Mouse (Mus musculus): ENCODE results near the gene Unk.

The Unk gene

GRCm38 (mm10) chr11:115999027-115999426, 31.1 kb upstream of the Unk start:
- H3K27me3 ChIP-seq (ENCODE audit: insufficient read depth, low read length), result peaks cover 19% of the 10 kb centered on the region
- peaks cover 47% of the 10 kb centered on the region for H3K4me1 ChIP-seq (replicated peaks; ENCODE audit: low read depth, low read length)
- no peak overlapping the region for H3K4me3 ChIP-seq (replicated peaks; ENCODE audit: low read length)
- no peaks in the 10 kb centered on the region; the same call in 1 of the 2 replicates for H3K36me3 ChIP-seq (ENCODE audit: insufficient read depth, low read length)
- H3K9me3 ChIP-seq (ENCODE audit: low read length), result no peaks in the 10 kb centered on the region
- no peak for TF ChIP-seq POU5F1 (IDR thresholded peaks at IDR 0.05; ENCODE audit: borderline replicate concordance, low read length)
- no peak for TF ChIP-seq CTCF (conservative IDR thresholded peaks at IDR 0.05; ENCODE audit: low read length)
- TF ChIP-seq NANOG (IDR thresholded peaks at IDR 0.05; ENCODE audit: borderline replicate concordance, low read length), result no peak

- Histone ChIP-seq H3K27me3 (ENCODE audit: insufficient read depth, low read length) (peaks cover 21% of the 10 kb centered on the region), H3K36me3 (ENCODE audit: insufficient read depth, low read length) (no peaks in the 10 kb centered on the region; the same call in 1 of the 2 replicates), H3K4me1 (replicated peaks; ENCODE audit: low read depth, low read length) (peaks cover 53% of the 10 kb centered on the region), H3K9me3 (ENCODE audit: low read length) (no peaks in the 10 kb centered on the region), H3K4me3 (replicated peaks; ENCODE audit: low read length) (peak overlapping the region; percentile 46)
- TF ChIP-seq NANOG (IDR thresholded peaks at IDR 0.05; ENCODE audit: borderline replicate concordance, low read length), result no peak
- peak; percentile 57 for TF ChIP-seq CTCF (conservative IDR thresholded peaks at IDR 0.05; ENCODE audit: low read length)
These were observed 30.5 kb upstream of the Unk start for GRCm38 (mm10) chr11:115999538-116000143.

- Histone ChIP-seq H3K4me3 (replicated peaks; ENCODE audit: low read length) (peak overlapping the region; percentile 46; the same call in 1 of the 2 replicates), H3K4me1 (replicated peaks; ENCODE audit: low read depth, low read length) (peaks cover 57% of the 10 kb centered on the region), H3K9me3 (ENCODE audit: low read length) (no peaks in the 10 kb centered on the region), H3K27me3 (ENCODE audit: insufficient read depth, low read length) (peaks cover 21% of the 10 kb centered on the region), H3K36me3 (ENCODE audit: insufficient read depth, low read length) (peaks cover 2% of the 10 kb centered on the region)
- TF ChIP-seq POU5F1 (IDR thresholded peaks at IDR 0.05; ENCODE audit: borderline replicate concordance, low read length) (no peak), NANOG (IDR thresholded peaks at IDR 0.05; ENCODE audit: borderline replicate concordance, low read length) (no peak), CTCF (conservative IDR thresholded peaks at IDR 0.05; ENCODE audit: low read length) (no peak)
These were observed 29.5 kb upstream of the Unk start for GRCm38 (mm10) chr11:116000607-116001006.

- no peaks in the 10 kb centered on the region for H3K9me3 ChIP-seq (ENCODE audit: low read length)
- no peak overlapping the region for H3K4me3 ChIP-seq (replicated peaks; ENCODE audit: low read length)
- TF ChIP-seq CTCF (conservative IDR thresholded peaks at IDR 0.05; ENCODE audit: low read length), result no peak
- TF ChIP-seq POU5F1 (IDR thresholded peaks at IDR 0.05; ENCODE audit: borderline replicate concordance, low read length), result no peak
- TF ChIP-seq NANOG (IDR thresholded peaks at IDR 0.05; ENCODE audit: borderline replicate concordance, low read length), result no peak
- H3K27me3 ChIP-seq (ENCODE audit: insufficient read depth, low read length), result peaks cover 21% of the 10 kb centered on the region
- peaks cover 13% of the 10 kb centered on the region for H3K36me3 ChIP-seq (ENCODE audit: insufficient read depth, low read length)
- peaks cover 68% of the 10 kb centered on the region for H3K4me1 ChIP-seq (replicated peaks; ENCODE audit: low read depth, low read length)
These were observed 28.4 kb upstream of the Unk start for GRCm38 (mm10) chr11:116001725-116002124.

- peaks cover 74% of the 10 kb centered on the region for H3K4me1 ChIP-seq (replicated peaks; ENCODE audit: low read depth, low read length)
- TF ChIP-seq CTCF (conservative IDR thresholded peaks at IDR 0.05; ENCODE audit: low read length), result peak; percentile 10; the same call in 1 of the 2 replicates
- TF ChIP-seq NANOG (IDR thresholded peaks at IDR 0.05; ENCODE audit: borderline replicate concordance, low read length), result no peak
- no peaks in the 10 kb centered on the region for H3K9me3 ChIP-seq (ENCODE audit: low read length)
- H3K27me3 ChIP-seq (ENCODE audit: insufficient read depth, low read length), result peaks cover 21% of the 10 kb centered on the region
- peaks cover 24% of the 10 kb centered on the region for H3K36me3 ChIP-seq (ENCODE audit: insufficient read depth, low read length)
- H3K4me3 ChIP-seq (replicated peaks; ENCODE audit: low read length), result no peak overlapping the region
These were observed 27.2 kb upstream of the Unk start for GRCm38 (mm10) chr11:116002894-116003293.

- Histone ChIP-seq H3K4me1 (replicated peaks; ENCODE audit: low read depth, low read length) (peaks cover 81% of the 10 kb centered on the region), H3K4me3 (replicated peaks; ENCODE audit: low read length) (peak overlapping the region; percentile 66), H3K9me3 (ENCODE audit: low read length) (no peaks in the 10 kb centered on the region), H3K27me3 (ENCODE audit: insufficient read depth, low read length) (peaks cover 21% of the 10 kb centered on the region), H3K36me3 (ENCODE audit: insufficient read depth, low read length) (peaks cover 38% of the 10 kb centered on the region)
- TF ChIP-seq NANOG (IDR thresholded peaks at IDR 0.05; ENCODE audit: borderline replicate concordance, low read length) (no peak), POU5F1 (IDR thresholded peaks at IDR 0.05; ENCODE audit: borderline replicate concordance, low read length) (no peak), CTCF (conservative IDR thresholded peaks at IDR 0.05; ENCODE audit: low read length) (no peak)
These were observed 25.8 kb upstream of the Unk start for GRCm38 (mm10) chr11:116004186-116004823.

- no peak for TF ChIP-seq NANOG (IDR thresholded peaks at IDR 0.05; ENCODE audit: borderline replicate concordance, low read length)
- TF ChIP-seq CTCF (conservative IDR thresholded peaks at IDR 0.05; ENCODE audit: low read length), result no peak
- H3K9me3 ChIP-seq (ENCODE audit: low read length), result no peaks in the 10 kb centered on the region
- peaks cover 46% of the 10 kb centered on the region for H3K36me3 ChIP-seq (ENCODE audit: insufficient read depth, low read length)
- H3K4me1 ChIP-seq (replicated peaks; ENCODE audit: low read depth, low read length), result peaks cover 82% of the 10 kb centered on the region
- peak overlapping the region; percentile 66 for H3K4me3 ChIP-seq (replicated peaks; ENCODE audit: low read length)
- peaks cover 16% of the 10 kb centered on the region for H3K27me3 ChIP-seq (ENCODE audit: insufficient read depth, low read length)
These were observed 25.1 kb upstream of the Unk start for GRCm38 (mm10) chr11:116004840-116005700.

GRCm38 (mm10) chr11:116005701-116006419, 24.3 kb upstream of the Unk start:
- TF ChIP-seq CTCF (conservative IDR thresholded peaks at IDR 0.05; ENCODE audit: low read length) (no peak), POU5F1 (IDR thresholded peaks at IDR 0.05; ENCODE audit: borderline replicate concordance, low read length) (no peak), NANOG (IDR thresholded peaks at IDR 0.05; ENCODE audit: borderline replicate concordance, low read length) (no peak)
- Histone ChIP-seq H3K27me3 (ENCODE audit: insufficient read depth, low read length) (peaks cover 12% of the 10 kb centered on the region), H3K9me3 (ENCODE audit: low read length) (no peaks in the 10 kb centered on the region), H3K4me3 (replicated peaks; ENCODE audit: low read length) (peak overlapping the region; percentile 66), H3K36me3 (ENCODE audit: insufficient read depth, low read length) (peaks cover 54% of the 10 kb centered on the region), H3K4me1 (replicated peaks; ENCODE audit: low read depth, low read length) (peaks cover 83% of the 10 kb centered on the region)

All from E14TG2a.4 (cell line).